Mouse (Mus musculus): ENCODE measurements around the gene Wdr89.

GRCm38 (mm10) chr12:75637103-75637502, 32.2 kb downstream of the Wdr89 start:
- TF ChIP-seq CTCF (IDR thresholded peaks at IDR 0.05; ENCODE audit: low read depth): no peak
- no peak for TF ChIP-seq EP300 (IDR thresholded peaks at IDR 0.05; ENCODE audit: low read depth)
